ENCODE assay signal across 30 mouse cellular contexts in the genomic region with DNA sequence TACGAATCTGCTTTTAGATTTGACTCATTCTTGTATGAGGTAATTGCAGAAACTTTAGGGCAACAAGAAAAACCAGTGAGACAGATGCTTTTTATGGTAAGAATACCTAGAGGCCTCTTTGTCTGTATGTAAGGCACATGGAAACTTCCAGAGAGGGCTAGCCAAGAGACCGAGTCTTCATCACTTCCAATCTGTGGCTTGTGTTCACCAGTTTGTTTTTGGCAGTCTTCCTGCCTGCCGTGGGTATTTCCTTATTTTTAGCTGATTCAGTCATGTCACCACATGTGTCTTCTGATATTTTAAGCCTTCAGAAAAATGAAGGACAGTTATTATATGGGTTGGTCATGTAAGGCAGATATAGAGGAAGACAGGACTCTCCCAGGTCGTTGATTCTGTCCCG.
DNase-seq lines count a peak whose midpoint lies in the region; ATAC-seq and TF ChIP-seq lines count a peak whose summit lies in the region.
"Had no signal": no experiment of that assay in that cellular context is flagged by ENCODE, and none has a peak within 500 bp of the region (broad histone marks: within the 10 kb centered on the region; RNA-seq: fewer than 3 reads in every experiment).

No protein-coding gene starts in this region.

- peak overlapping the region; percentile 10 for H3K4me2 ChIP-seq in myocyte (ENCODE audit: low read depth)
- H3K4me2 ChIP-seq in midbrain, embryonic 14.5 days (ENCODE audit: low read length) = no peak overlapping the region
- H3K4me2 ChIP-seq: embryonic facial prominence, embryonic 13.5 days; forebrain, embryonic 12.5 days; heart, embryonic 15.5 days; hindbrain, embryonic 13.5 days; liver, embryonic 12.5 days; midbrain, embryonic 15.5 days; stomach, embryonic 15.5 days had no signal

- no peak for TF ChIP-seq CTCF in layer of hippocampus, adult 2 months (conservative IDR thresholded peaks at IDR 0.05)

- no peaks in the 10 kb centered on the region for H3K36me3 ChIP-seq in myocyte (ENCODE audit: control insufficient read depth, insufficient read depth)
- H3K36me3 ChIP-seq in midbrain, embryonic 14.5 days (ENCODE audit: control insufficient read depth, insufficient read depth, low read length) = no peaks in the 10 kb centered on the region
- H3K36me3 ChIP-seq: embryonic facial prominence, embryonic 13.5 days; forebrain, embryonic 12.5 days; heart, embryonic 15.5 days; hindbrain, embryonic 13.5 days; liver, embryonic 12.5 days; midbrain, embryonic 15.5 days; stomach, embryonic 15.5 days had no signal

- H3K4me1 ChIP-seq in midbrain, embryonic 14.5 days (ENCODE audit: control insufficient read depth, insufficient read depth, low read length) = peaks cover 8% of the 10 kb centered on the region
- H3K4me1 ChIP-seq: heart, embryonic 15.5 days; liver, embryonic 12.5 days; stomach, embryonic 15.5 days had no signal

- ATAC-seq in midbrain, embryonic 14.5 days (ENCODE audit: low FRiP score, low TSS enrichment) = no peak
- ATAC-seq: CD4-positive, CD25-positive, alpha-beta regulatory T cell, adult 4 months; forebrain, postnatal 0 days; liver, embryonic 12.5 days; midbrain, embryonic 15.5 days had no signal

- WGBS in midbrain, embryonic 14.5 days = 90% methylated on average over 5 of the region's 5 CpGs

- TF ChIP-seq POLR2A in myocyte (IDR thresholded peaks at IDR 0.05; ENCODE audit: insufficient read length, low read depth) = no peak

- DNase-seq in heart, postnatal 4 days = peak; percentile 27
- no peak for DNase-seq in heart, postnatal 36 days
- DNase-seq in right cerebral cortex, adult 2 months (ENCODE audit: low spot score in 2 of 2) = peak; percentile 23 to 37
- no peak for DNase-seq in right cerebral cortex, postnatal 4 days
- DNase-seq in layer of hippocampus, adult 2 months (ENCODE audit: low spot score in 2 of 2) = peak; percentile 30 to 54
- DNase-seq in midbrain, embryonic 14.5 days = no peak
- DNase-seq in kidney, adult 9 months = no peak
- DNase-seq: adrenal gland, postnatal 25 days; cerebellum, adult 18-20 months; cerebellum, postnatal 10 days; forebrain, postnatal 0 days; gastrocnemius, postnatal 10 days; kidney, adult 18-20 months; kidney, postnatal 4 days; left cerebral cortex, postnatal 4 days; lung, adult 2 months; lung, postnatal 10 days had no signal

- H3K4me3 ChIP-seq in layer of hippocampus, adult 2 months = no peak overlapping the region
- H3K4me3 ChIP-seq in myocyte = no peak overlapping the region
- H3K4me3 ChIP-seq in midbrain, embryonic 14.5 days (replicated peaks; ENCODE audit: low read depth, low read length) = no peak overlapping the region
- H3K4me3 ChIP-seq: embryonic facial prominence, embryonic 13.5 days; erythroblast, embryonic 14.5 days; forebrain, embryonic 12.5 days; heart, embryonic 15.5 days; hindbrain, embryonic 13.5 days; left cerebral cortex, adult 2 months; liver, embryonic 12.5 days; midbrain, embryonic 15.5 days; stomach, embryonic 15.5 days had no signal

- H3K27me3 ChIP-seq in myocyte (ENCODE audit: control insufficient read depth, insufficient read depth, insufficient read length) = no peaks in the 10 kb centered on the region
- H3K27me3 ChIP-seq in midbrain, embryonic 14.5 days (ENCODE audit: control insufficient read depth, insufficient read depth, low read length) = no peaks in the 10 kb centered on the region
- H3K27me3 ChIP-seq: embryonic facial prominence, embryonic 13.5 days; forebrain, embryonic 12.5 days; heart, embryonic 15.5 days; hindbrain, embryonic 13.5 days; liver, embryonic 12.5 days; midbrain, embryonic 15.5 days; stomach, embryonic 15.5 days had no signal

- no peaks in the 10 kb centered on the region for H3K9me3 ChIP-seq in midbrain, embryonic 14.5 days (ENCODE audit: control insufficient read depth, low read length)
- H3K9me3 ChIP-seq: forebrain, embryonic 12.5 days; heart, embryonic 15.5 days; hindbrain, embryonic 13.5 days; liver, embryonic 12.5 days; midbrain, embryonic 15.5 days; stomach, embryonic 15.5 days had no signal

- no peaks in the 10 kb centered on the region for H3K79me2 ChIP-seq in myocyte (ENCODE audit: control insufficient read depth, insufficient read depth)

- no peak overlapping the region for H3K27ac ChIP-seq in layer of hippocampus, adult 2 months
- no peak overlapping the region for H3K27ac ChIP-seq in midbrain, embryonic 14.5 days (replicated peaks; ENCODE audit: low read depth, low read length)
- H3K27ac ChIP-seq: embryonic facial prominence, embryonic 13.5 days; forebrain, embryonic 12.5 days; heart, embryonic 15.5 days; hindbrain, embryonic 13.5 days; kidney, postnatal 0 days; left cerebral cortex, adult 2 months; liver, embryonic 12.5 days; macrophage; midbrain, embryonic 15.5 days; stomach, embryonic 15.5 days had no signal

- intact Hi-C loops in heart, postnatal 36 days (cut with DNase I) = no loop called here

- no peak overlapping the region for H3K9ac ChIP-seq in midbrain, embryonic 14.5 days (replicated peaks; ENCODE audit: low read length)
- H3K9ac ChIP-seq: embryonic facial prominence, embryonic 13.5 days; forebrain, embryonic 12.5 days; forebrain, postnatal 0 days; heart, embryonic 15.5 days; hindbrain, embryonic 13.5 days; liver, embryonic 12.5 days; midbrain, embryonic 15.5 days; stomach, embryonic 15.5 days had no signal

- H3ac ChIP-seq in myocyte (ENCODE audit: control insufficient read depth, insufficient read length) = no peak overlapping the region

TF ChIP-seq in myocyte, 11 proteins besides CTCF, POLR2A, EP300 and RAD21:
- TF ChIP-seq CEBPB (IDR thresholded peaks at IDR 0.05; ENCODE audit: insufficient read depth, poor library complexity, severe bottlenecking) (no peak), SRF (IDR thresholded peaks at IDR 0.05; ENCODE audit: control insufficient read depth, insufficient read length, low read depth) (no peak), MYOG (IDR thresholded peaks at IDR 0.05; ENCODE audit: control insufficient read depth in 1 of 3, insufficient read depth in 1 of 3, insufficient read length in 2 of 3, low read depth in 2 of 3) (no peak), TCF12 (IDR thresholded peaks at IDR 0.05; ENCODE audit: insufficient read depth, poor library complexity, severe bottlenecking) (no peak)

Comparison
In these comparisons a context has a peak if more than half of its experiments do, and no peak if none do; other contexts are left out.
1. DNase-seq: peak in heart, postnatal 4 days (single experiment), right cerebral cortex, adult 2 months (2 of 2) and layer of hippocampus, adult 2 months (2 of 2); none in heart, postnatal 36 days (0 of 2), right cerebral cortex, postnatal 4 days (single experiment), midbrain, embryonic 14.5 days (single experiment) and kidney, adult 9 months (single experiment).